Comparison of ENCODE assay signal across 21 mouse cellular contexts in the genomic region with DNA sequence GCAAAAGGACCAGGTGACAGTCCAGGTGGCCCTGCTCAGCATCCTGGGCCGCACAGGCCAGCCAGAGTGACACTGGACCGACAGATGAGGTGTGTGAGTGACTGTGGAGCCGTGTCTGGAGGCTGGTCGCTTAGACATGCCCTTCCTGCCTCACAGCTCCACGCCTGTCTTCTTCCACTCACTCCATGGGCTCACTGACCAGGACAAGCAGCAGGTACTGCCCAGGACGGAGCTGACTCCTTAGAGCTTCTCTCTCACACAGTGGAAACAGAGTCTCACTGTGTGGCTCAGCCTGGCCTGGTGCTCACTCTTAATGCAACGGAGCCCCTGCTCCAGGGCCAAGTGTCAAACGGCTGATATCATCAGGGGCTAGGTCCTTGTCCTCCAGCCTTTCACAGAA.
"Had no signal": no experiment of that assay in that cellular context is flagged by ENCODE, and none has a peak within 500 bp of the region (broad histone marks: within the 10 kb centered on the region; RNA-seq: fewer than 3 reads in every experiment).

No protein-coding gene starts in this region.

- DNase-seq: lung, adult 18-20 months; lung, embryonic 14.5 days; lung, postnatal 10 days; lung, postnatal 4 days; midbrain, embryonic 14.5 days; retina, postnatal 1 day; right cerebral cortex, adult 18-20 months; right cerebral cortex, postnatal 25 days; right cerebral cortex, postnatal 4 days; spleen, adult 18-20 months; thymus, adult 2 months; thymus, postnatal 25 days; thymus, postnatal 4 days had no signal

- H3K27ac ChIP-seq: liver, embryonic 15.5 days; midbrain, embryonic 12.5 days; neural tube, embryonic 13.5 days; neural tube, embryonic 15.5 days; stomach, embryonic 15.5 days; stomach, postnatal 0 days had no signal

- H3K9ac ChIP-seq: liver, embryonic 15.5 days; lung, embryonic 14.5 days; midbrain, embryonic 12.5 days; neural tube, embryonic 13.5 days; neural tube, embryonic 15.5 days; stomach, embryonic 15.5 days had no signal

- H3K4me2 ChIP-seq: liver, embryonic 15.5 days; lung, embryonic 14.5 days; midbrain, embryonic 12.5 days; neural tube, embryonic 13.5 days; neural tube, embryonic 15.5 days; stomach, embryonic 15.5 days had no signal

- H3K4me1 ChIP-seq: midbrain, embryonic 12.5 days; neural tube, embryonic 13.5 days; stomach, embryonic 15.5 days had no signal

- H3K27me3 ChIP-seq: liver, embryonic 15.5 days; midbrain, embryonic 12.5 days; neural tube, embryonic 13.5 days; neural tube, embryonic 15.5 days; stomach, embryonic 15.5 days had no signal

- H3K4me3 ChIP-seq: liver, embryonic 15.5 days; midbrain, embryonic 12.5 days; myocyte; neural tube, embryonic 13.5 days; neural tube, embryonic 15.5 days; stomach, embryonic 15.5 days had no signal

- ATAC-seq: midbrain, embryonic 16.5 days had no signal

- H3K9me3 ChIP-seq: liver, embryonic 15.5 days; midbrain, embryonic 12.5 days; neural tube, embryonic 13.5 days; neural tube, embryonic 15.5 days; stomach, embryonic 15.5 days had no signal
